Mouse (Mus musculus) embryonic facial prominence, embryonic 14.5 days (tissue): ENCODE results near the gene Slc39a7. TPM values are rescaled to one million over a fixed set of nuclear protein-coding genes. Genes with fewer than 3 reads are reported as not detected.

Experiments used
- ATAC-seq: fragments of 200-750 bp; cut with Nextera tagmentation; 2 replicates; pipeline ENCODE4 v1.8.0; 2017; ENCODE audit warnings: low read depth, moderate number of reproducible peaks, moderate TSS enrichment
- DNase-seq: peaks from one replicate; pipeline ENCODE4 v3.0.0-alpha.2; 2015; ENCODE audit warnings: low spot score
- H3K27ac ChIP-seq: fragments of 300-500 bp; sonication (generic); replicated peaks from 2 replicates; pipeline ENCODE4 v1.5.1; 2014; ENCODE audit warnings: low read depth, mild to moderate bottlenecking, low read length, moderate library complexity
- H3K27me3 ChIP-seq: fragments of 300-500 bp; sonication (generic); replicated peaks from 2 replicates; pipeline ENCODE4 v1.6.1; 2014; ENCODE audit warnings: low read length; ENCODE audit not compliant: control insufficient read depth, insufficient read depth
- H3K36me3 ChIP-seq: fragments of 300-500 bp; sonication (generic); 2 replicates; pipeline ENCODE4 v1.6.1; 2014; ENCODE audit warnings: low read length, mixed read lengths; ENCODE audit not compliant: control insufficient read depth, insufficient read depth
- H3K4me1 ChIP-seq: fragments of 300-500 bp; sonication (generic); 2 replicates; pipeline ENCODE4 v1.6.1; 2014; ENCODE audit warnings: antibody characterized with exemption, low read length; ENCODE audit not compliant: control insufficient read depth, insufficient read depth
- H3K4me2 ChIP-seq: fragments of 300-500 bp; sonication (generic); 2 replicates; pipeline ENCODE4 v1.6.1; 2014; ENCODE audit warnings: low read depth, mild to moderate bottlenecking, low read length, moderate library complexity, mixed read lengths
- H3K4me3 ChIP-seq: fragments of 300-500 bp; sonication (generic); 2 replicates; pipeline ENCODE4 v1.5.1; 2014; ENCODE audit warnings: low read depth, mild to moderate bottlenecking, low read length
- H3K9ac ChIP-seq: fragments of 300-500 bp; sonication (generic); 2 replicates; pipeline ENCODE4 v1.6.1; 2014; ENCODE audit warnings: low read depth, mild to moderate bottlenecking, low read length, moderate library complexity, mixed read lengths
- H3K9me3 ChIP-seq: fragments of 300-500 bp; sonication (generic); 2 replicates; pipeline ENCODE4 v1.6.1; 2016; ENCODE audit warnings: low read length; ENCODE audit not compliant: control insufficient read depth
- WGBS: fragments of 180-500 bp; shearing (Covaris S2); extraction: QIAGEN DNeasy Blood & Tissue Kit; methylation state at CpG from one replicate; pipeline ENCODE4 v1.1.7; 2014; 5-methylcytosine and 5-hydroxymethylcytosine counted together
- polyA plus RNA-seq: library from polyadenylated mRNA; unstranded; fragments of >200 nt; fragmentation: Nextera tagmentation; extraction: Ambion mirVana; gene quantifications from 2 replicates; pipeline ENCODE4 v1.2.1, GENCODE M21; 2014

Slc39a7 gene
- polyA plus RNA-seq, 1 experiment from 2014 or later, result 118 TPM

DNA sequence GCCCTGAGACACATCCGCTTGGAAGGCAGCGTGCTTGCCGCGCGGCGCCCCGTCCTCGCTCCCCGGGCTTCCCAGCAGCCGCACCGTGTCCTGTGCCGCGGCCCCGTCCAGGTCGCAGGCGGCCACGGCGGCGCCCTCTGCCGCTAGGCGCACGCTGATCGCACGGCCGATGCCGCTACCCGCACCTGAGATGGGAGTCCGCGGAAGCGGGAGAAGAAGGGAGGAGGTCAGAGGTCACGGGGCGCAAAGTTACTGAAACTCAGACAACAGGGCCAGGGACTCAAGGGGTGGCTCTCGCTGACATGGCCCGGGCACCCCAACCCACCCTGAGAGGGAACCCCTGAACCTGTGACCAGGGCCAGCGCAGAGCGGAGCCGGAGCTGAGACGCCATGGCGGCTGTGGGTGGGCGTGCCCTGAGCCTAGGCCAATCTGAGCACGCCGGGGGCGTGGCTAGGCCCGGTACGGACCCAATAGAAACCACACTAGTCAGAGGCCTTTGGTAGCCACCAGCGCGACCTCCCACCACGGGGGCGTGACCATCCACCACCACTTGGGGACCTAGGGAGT lies 3.7 kb downstream of the Slc39a7 start, which contains the start of gene H2-Ke6:
Gene H2-Ke6, minus strand, starts transcription at position 405 of the 568 bp plus-strand sequence.
- no peaks in the 10 kb centered on the region for H3K27me3 ChIP-seq
- ATAC-seq (peak; percentile 85), DNase-seq (peak; percentile 97)
- H3K4me2 ChIP-seq, result peak within 1 kb of the TSS; percentile 97
- WGBS, result 0% methylated on average over 28 of the region's 49 CpGs
- H3K27ac ChIP-seq, result peak within 1 kb of the TSS; percentile 69
- peak within 1 kb of the TSS; percentile 68 for H3K9ac ChIP-seq
- H3K4me3 ChIP-seq, result peak within 1 kb of the TSS; percentile 62
- H3K36me3 ChIP-seq, result peaks cover 27% of the 10 kb centered on the region
- H3K4me1 ChIP-seq, result peaks cover 44% of the 10 kb centered on the region
- H3K9me3 ChIP-seq, result no peaks in the 10 kb centered on the region

DNA sequence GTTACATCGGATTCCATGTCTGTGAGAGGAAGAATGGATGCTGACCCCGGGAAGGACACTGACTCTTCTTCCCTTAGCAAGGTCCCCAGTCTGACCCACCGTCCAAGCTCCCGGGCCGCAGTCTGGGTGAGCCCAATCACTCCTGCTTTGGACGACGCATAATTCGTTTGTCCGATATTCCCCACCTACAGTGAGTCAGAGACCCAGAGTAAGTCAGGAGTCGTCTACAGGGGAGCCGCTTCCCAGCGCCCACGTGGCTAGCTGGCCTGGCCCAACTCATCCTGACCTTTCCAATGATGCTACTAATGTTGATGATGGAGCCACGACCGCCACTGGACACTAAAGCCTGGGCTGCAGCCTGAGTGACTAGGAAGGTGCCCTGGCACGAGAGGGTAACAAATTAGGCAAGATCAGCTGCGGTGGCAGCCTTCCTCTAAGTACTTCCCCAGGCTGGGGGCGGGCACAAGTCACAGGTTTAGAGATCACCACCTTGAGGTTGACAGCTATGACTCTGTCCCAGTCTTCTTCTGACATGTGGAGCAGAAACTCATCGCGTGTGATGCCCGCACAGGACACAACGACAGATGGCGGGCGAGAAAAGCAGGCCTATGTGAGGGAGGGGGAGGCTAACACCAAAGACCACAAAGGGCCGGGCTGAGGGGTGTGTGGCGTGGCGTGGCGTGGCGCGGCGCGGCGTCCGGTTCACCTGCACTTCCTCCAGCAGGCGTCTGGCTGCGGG lies 4.4 kb downstream of the Slc39a7 start:
- Histone ChIP-seq H3K4me1 (peaks cover 42% of the 10 kb centered on the region), H3K36me3 (peaks cover 33% of the 10 kb centered on the region), H3K4me2 (peak overlapping the region; percentile 97), H3K9ac (peak overlapping the region; percentile 68), H3K27ac (peak overlapping the region; percentile 69), H3K4me3 (peak overlapping the region; percentile 62), H3K27me3 (no peaks in the 10 kb centered on the region), H3K9me3 (no peaks in the 10 kb centered on the region)
- DNase-seq (no peak), ATAC-seq (no peak)
- WGBS, result 14% methylated on average over 26 of the region's 36 CpGs

GRCm38 (mm10) chr17:34026221-34026620 lies 5.3 kb downstream of the Slc39a7 start:
- 29% methylated on average over 2 of the region's 2 CpGs for WGBS
- H3K4me3 ChIP-seq, result peak overlapping the region; percentile 91; the same call in 1 of the 2 replicates
- H3K4me1 ChIP-seq, result peaks cover 42% of the 10 kb centered on the region
- ATAC-seq, result no peak
- no peak overlapping the region for H3K9ac ChIP-seq
- peak overlapping the region; percentile 97 for H3K4me2 ChIP-seq
- H3K27me3 ChIP-seq, result no peaks in the 10 kb centered on the region
- no peak overlapping the region for H3K27ac ChIP-seq
- H3K9me3 ChIP-seq, result no peaks in the 10 kb centered on the region
- H3K36me3 ChIP-seq, result peaks cover 42% of the 10 kb centered on the region
- no peak for DNase-seq

GRCm38 (mm10) chr17:34025756-34026151 lies 5.7 kb downstream of the Slc39a7 start:
- peak overlapping the region; percentile 92 for H3K9ac ChIP-seq
- H3K4me3 ChIP-seq, result peak overlapping the region; percentile 91
- H3K27me3 ChIP-seq, result no peaks in the 10 kb centered on the region
- H3K36me3 ChIP-seq, result peaks cover 46% of the 10 kb centered on the region
- no peak for ATAC-seq
- H3K27ac ChIP-seq, result no peak overlapping the region
- H3K4me1 ChIP-seq, result peaks cover 42% of the 10 kb centered on the region
- H3K4me2 ChIP-seq, result peak overlapping the region; percentile 97
- H3K9me3 ChIP-seq, result no peaks in the 10 kb centered on the region
- DNase-seq, result no peak
- 6% methylated on average over 5 of the region's 7 CpGs for WGBS

DNA sequence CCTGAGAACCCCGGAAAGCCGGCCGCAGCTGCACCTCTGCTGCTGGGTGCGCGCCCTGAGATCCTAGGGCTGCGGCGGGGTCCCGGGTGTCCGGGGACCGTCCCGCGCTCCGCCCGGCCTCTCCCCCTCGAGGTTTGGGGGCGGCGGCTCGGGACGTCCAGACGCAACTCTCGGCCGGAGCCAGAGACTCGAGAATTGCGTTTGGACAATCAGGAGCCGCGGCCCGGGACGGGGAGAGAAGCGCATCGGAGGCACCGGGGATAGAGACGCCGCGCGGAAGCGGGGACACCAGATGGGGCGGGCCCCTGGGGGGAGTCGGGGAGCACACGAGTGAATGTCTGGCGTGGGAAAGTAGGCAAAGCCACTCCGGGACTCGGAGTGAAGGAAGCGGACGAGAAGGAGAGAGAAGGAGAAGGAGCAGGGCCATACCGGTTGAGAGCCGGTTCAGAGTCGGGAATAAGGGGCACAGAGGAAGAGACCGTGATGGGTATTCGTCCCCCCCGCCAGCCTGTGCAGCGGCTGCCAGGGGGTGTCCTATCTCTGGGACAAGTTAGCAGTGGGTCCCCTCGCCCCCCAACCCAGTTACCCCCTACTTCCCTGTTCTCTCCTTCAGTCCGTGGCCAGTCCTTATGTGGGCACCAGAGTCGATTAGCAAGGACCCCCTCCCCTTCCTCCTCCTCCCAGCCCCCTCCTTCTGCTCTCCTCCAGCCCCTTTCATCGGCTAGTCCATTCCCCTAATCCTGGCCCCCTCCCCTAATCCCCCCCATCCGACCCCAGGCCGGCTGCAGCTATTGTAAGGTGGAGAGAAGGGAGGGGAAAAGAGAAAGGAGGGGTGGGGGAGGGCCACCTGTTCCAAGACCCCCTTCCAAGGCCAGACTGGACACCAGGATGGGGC lies 6.4 kb downstream of the Slc39a7 start:
- Histone ChIP-seq H3K27ac (peak overlapping the region; percentile 91), H3K4me2 (peak overlapping the region; percentile 97), H3K4me3 (peak overlapping the region; percentile 91), H3K9ac (peak overlapping the region; percentile 92), H3K9me3 (no peaks in the 10 kb centered on the region), H3K4me1 (peaks cover 39% of the 10 kb centered on the region), H3K27me3 (no peaks in the 10 kb centered on the region), H3K36me3 (peaks cover 50% of the 10 kb centered on the region)
- ATAC-seq (peak; percentile 0; the same call in 1 of the 2 replicates), DNase-seq (no peak)
- under 1% methylated on average over 47 of the region's 57 CpGs for WGBS

DNA sequence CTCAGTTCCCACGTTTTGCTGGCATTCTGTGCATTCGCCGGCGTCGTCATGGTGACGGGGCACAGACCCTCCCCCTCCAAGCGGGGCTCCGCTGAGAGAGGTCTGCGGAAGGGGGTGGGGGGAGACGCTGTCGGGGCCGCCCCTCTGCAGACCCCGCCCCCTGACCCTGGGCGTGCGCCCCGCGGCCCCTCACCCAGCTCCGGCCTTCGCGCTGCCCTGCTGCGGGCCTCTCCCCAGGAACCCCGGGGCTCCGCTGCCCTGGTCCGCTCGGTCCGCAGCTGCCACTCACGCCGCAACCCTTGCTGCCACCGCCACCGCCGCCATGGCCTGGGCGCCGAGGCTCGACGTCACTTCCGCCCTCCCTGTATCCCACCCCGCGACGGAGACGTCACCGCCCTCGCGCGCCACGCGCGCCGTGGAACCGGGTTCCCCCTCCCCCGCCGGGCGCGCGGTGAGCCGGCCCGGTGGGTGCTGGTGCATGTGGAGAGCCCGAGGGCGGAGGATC lies 7.1 kb downstream of the Slc39a7 start, which contains the start of gene Ring1:
Gene Ring1, minus strand, starts transcription at position 364 of the 505 bp plus-strand sequence.
- peak; percentile 92 for DNase-seq
- 0% methylated on average over 10 of the region's 58 CpGs for WGBS
- H3K4me1 ChIP-seq, result peaks cover 32% of the 10 kb centered on the region
- H3K27ac ChIP-seq, result peak within 1 kb of the TSS; percentile 91
- H3K4me2 ChIP-seq, result peak within 1 kb of the TSS; percentile 97
- H3K9ac ChIP-seq, result peak within 1 kb of the TSS; percentile 92
- ATAC-seq, result peak; percentile 73
- H3K4me3 ChIP-seq, result peak within 1 kb of the TSS; percentile 91
- peaks cover 43% of the 10 kb centered on the region for H3K36me3 ChIP-seq
- H3K27me3 ChIP-seq, result no peaks in the 10 kb centered on the region
- H3K9me3 ChIP-seq, result 0 out of 2 replicates have a peak, but pooled peaks cover 5% of the 10 kb centered on the region

GRCm38 (mm10) chr17:34023678-34024077 lies 7.8 kb downstream of the Slc39a7 start:
- ATAC-seq (no peak), DNase-seq (no peak)
- Histone ChIP-seq H3K4me1 (peaks cover 32% of the 10 kb centered on the region), H3K4me2 (peak overlapping the region; percentile 97), H3K9ac (peak overlapping the region; percentile 92), H3K9me3 (0 out of 2 replicates have a peak, but pooled peaks cover 9% of the 10 kb centered on the region), H3K27ac (peak overlapping the region; percentile 91; the same call in 1 of the 2 replicates), H3K27me3 (no peaks in the 10 kb centered on the region), H3K4me3 (peak overlapping the region; percentile 91), H3K36me3 (peaks cover 36% of the 10 kb centered on the region)
- 72% methylated on average over 9 of the region's 9 CpGs for WGBS

DNA sequence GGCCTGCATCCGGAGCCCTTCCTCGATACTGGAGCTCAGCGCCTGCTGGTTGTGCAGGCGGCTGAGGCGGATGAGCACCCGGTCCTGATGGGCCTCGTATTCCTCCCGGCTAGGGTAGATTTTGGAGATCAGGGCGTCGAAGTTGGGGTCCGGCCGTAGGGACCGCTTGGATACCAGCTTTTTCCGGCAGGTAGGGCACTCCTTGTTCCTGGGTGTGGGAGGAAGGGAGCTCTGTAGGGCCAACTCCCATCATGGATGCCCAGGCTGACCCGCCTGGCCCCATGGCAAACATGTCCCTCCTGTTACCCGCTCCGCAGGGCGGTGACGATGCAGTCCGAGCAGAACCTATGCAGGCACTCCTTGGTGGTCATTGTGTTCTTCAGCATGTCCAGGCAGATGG lies 8.5 kb downstream of the Slc39a7 start:
- Histone ChIP-seq H3K36me3 (peaks cover 29% of the 10 kb centered on the region), H3K4me2 (no peak overlapping the region), H3K4me3 (no peak overlapping the region), H3K27ac (no peak overlapping the region), H3K9me3 (0 out of 2 replicates have a peak, but pooled peaks cover 9% of the 10 kb centered on the region), H3K27me3 (no peaks in the 10 kb centered on the region), H3K4me1 (peaks cover 29% of the 10 kb centered on the region), H3K9ac (no peak overlapping the region)
- DNase-seq, result no peak
- 97% methylated on average over 20 of the region's 20 CpGs for WGBS
- no peak for ATAC-seq
